Mouse (Mus musculus) frontal cortex, postnatal 36 days (tissue): ENCODE data around the gene Kcnj14.
A peak's percentile ranks its signal among the peaks of the same experiment; 100 is the strongest.

ENCODE experiments used
- DNase-seq, 2 experiments: peaks; one replicate each; pipeline ENCODE4 v3.0.0; 2022; ENCODE audit warnings: low spot score in 2 of 2

Gene Kcnj14

GRCm38 (mm10) chr7:45824598-45824997, at the start of gene Kcnj14:
Kcnj14 (minus strand) TSS chr7:45824782.
- no peak for DNase-seq

- peak; percentile 54 to 61 for DNase-seq
Observed at GRCm38 (mm10) chr7:45873061-45873947, 48.7 kb upstream of the Kcnj14 start.

- DNase-seq = peak; percentile 89 to 91
Observed at GRCm38 (mm10) chr7:45872624-45873023, 48.0 kb upstream of the Kcnj14 start, which contains the start of gene Kdelr1. Kdelr1 (plus strand) TSS chr7:45872772.

GRCm38 (mm10) chr7:45870282-45871058, 45.9 kb upstream of the Kcnj14 start:
- no peak for DNase-seq

GRCm38 (mm10) chr7:45869787-45870186, 45.2 kb upstream of the Kcnj14 start:
- no peak for DNase-seq

- DNase-seq = no peak
Observed at GRCm38 (mm10) chr7:45869107-45869670, 44.6 kb upstream of the Kcnj14 start.

- no peak for DNase-seq
Observed at GRCm38 (mm10) chr7:45867871-45868270, 43.3 kb upstream of the Kcnj14 start.

- peak; percentile 66 to 84 for DNase-seq
Observed at GRCm38 (mm10) chr7:45865925-45866910, 41.6 kb upstream of the Kcnj14 start.

- no peak for DNase-seq
Observed at GRCm38 (mm10) chr7:45864435-45864834, 39.9 kb upstream of the Kcnj14 start.

GRCm38 (mm10) chr7:45862804-45863203, 38.2 kb upstream of the Kcnj14 start:
- DNase-seq = no peak

GRCm38 (mm10) chr7:45859008-45859407, 34.4 kb upstream of the Kcnj14 start:
- no peak for DNase-seq

GRCm38 (mm10) chr7:45856950-45857901, 32.6 kb upstream of the Kcnj14 start:
- DNase-seq = no peak

- DNase-seq = no peak
Observed at GRCm38 (mm10) chr7:45853089-45853488, 28.5 kb upstream of the Kcnj14 start.

GRCm38 (mm10) chr7:45850661-45851060, 26.1 kb upstream of the Kcnj14 start:
- DNase-seq = no peak

GRCm38 (mm10) chr7:45848447-45849027, 24.0 kb upstream of the Kcnj14 start:
- no peak for DNase-seq

- no peak for DNase-seq
Observed at GRCm38 (mm10) chr7:45842950-45843744, 18.6 kb upstream of the Kcnj14 start.

- no peak for DNase-seq
Observed at GRCm38 (mm10) chr7:45833924-45834323, 9.3 kb upstream of the Kcnj14 start.

- DNase-seq = no peak
Observed at GRCm38 (mm10) chr7:45833148-45833790, 8.7 kb upstream of the Kcnj14 start.
